Mouse (Mus musculus) midbrain, postnatal 0 days (tissue): ENCODE results near the gene Fbxw11. TPM values are rescaled to one million over a fixed set of nuclear protein-coding genes. Genes with fewer than 3 reads are reported as not detected.
A peak's percentile ranks its signal among the peaks of the same experiment; 100 is the strongest.

Experiments
- ATAC-seq: fragments of 200-750 bp; cut with Nextera tagmentation; 2 replicates; pipeline ENCODE4 v1.8.0; 2017; ENCODE audit warnings: moderate number of reproducible peaks, mild to moderate bottlenecking, moderate TSS enrichment, moderate library complexity; ENCODE audit not compliant: low FRiP score
- DNase-seq: peaks from one replicate; pipeline ENCODE4 v3.0.0-alpha.2; 2015; ENCODE audit warnings: low spot score
- H3K27ac ChIP-seq: fragments of 300-500 bp; sonication (generic); 2 replicates; pipeline ENCODE4 v1.5.1; 2014; ENCODE audit warnings: low read depth, mild to moderate bottlenecking, low read length, mixed read lengths
- H3K27me3 ChIP-seq: fragments of 300-500 bp; sonication (generic); 2 replicates; pipeline ENCODE4 v1.6.1; 2014; ENCODE audit warnings: low read length, control low read depth, mixed read lengths; ENCODE audit not compliant: insufficient read depth
- H3K36me3 ChIP-seq: fragments of 300-500 bp; sonication (generic); 2 replicates; pipeline ENCODE4 v1.6.1; 2014; ENCODE audit warnings: low read length, control low read depth, mixed read lengths; ENCODE audit not compliant: insufficient read depth
- H3K4me1 ChIP-seq: fragments of 300-500 bp; sonication (generic); 2 replicates; pipeline ENCODE4 v1.6.1; 2014; ENCODE audit warnings: mild to moderate bottlenecking, control low read depth, antibody characterized with exemption, low read length, mixed read lengths; ENCODE audit not compliant: insufficient read depth
- H3K4me2 ChIP-seq: fragments of 300-500 bp; sonication (generic); 2 replicates; pipeline ENCODE4 v1.6.1; 2014; ENCODE audit warnings: low read depth, mild to moderate bottlenecking, low read length, mixed read lengths; ENCODE audit not compliant: poor library complexity, severe bottlenecking
- H3K4me3 ChIP-seq: fragments of 300-500 bp; sonication (generic); 2 replicates; pipeline ENCODE4 v1.5.1; 2014; ENCODE audit warnings: low read depth, mild to moderate bottlenecking, low read length, moderate library complexity
- H3K9ac ChIP-seq: fragments of 300-500 bp; sonication (generic); replicated peaks from 2 replicates; pipeline ENCODE4 v1.6.1; 2014; ENCODE audit warnings: mild to moderate bottlenecking, low read length, moderate library complexity, mixed read lengths; ENCODE audit not compliant: poor library complexity, severe bottlenecking
- H3K9me3 ChIP-seq: fragments of 300-500 bp; sonication (generic); 2 replicates; pipeline ENCODE4 v1.6.1; 2016; ENCODE audit warnings: low read length, control low read depth
- CTCF ChIP-seq: IDR thresholded peaks from 2 replicates; pipeline ENCODE4 v1.5.1; 2016; ENCODE audit warnings: antibody characterized with exemption, mild to moderate bottlenecking
- WGBS: fragments of 180-500 bp; shearing (Covaris S2); extraction: QIAGEN DNeasy Blood & Tissue Kit; methylation state at CpG from one replicate; pipeline ENCODE4 v1.1.7; 2014; 5-methylcytosine and 5-hydroxymethylcytosine counted together
- polyA plus RNA-seq: library from polyadenylated mRNA; unstranded; fragments of >200 nt; fragmentation: Nextera tagmentation; extraction: Ambion mirVana; gene quantifications from 2 replicates; pipeline ENCODE4 v1.2.1, GENCODE M21; 2015
- total RNA-seq: library from RNA; depleted of rRNA; stranded (reverse); fragments of >200 nt; gene quantifications from 2 replicates; pipeline ENCODE4 v1.2.3, GENCODE M21; 2014; rRNA removed

The Fbxw11 gene
- total RNA-seq = 130 and 140 TPM in 2 replicates
- polyA plus RNA-seq = 97.1 and 100 TPM in 2 replicates

DNA sequence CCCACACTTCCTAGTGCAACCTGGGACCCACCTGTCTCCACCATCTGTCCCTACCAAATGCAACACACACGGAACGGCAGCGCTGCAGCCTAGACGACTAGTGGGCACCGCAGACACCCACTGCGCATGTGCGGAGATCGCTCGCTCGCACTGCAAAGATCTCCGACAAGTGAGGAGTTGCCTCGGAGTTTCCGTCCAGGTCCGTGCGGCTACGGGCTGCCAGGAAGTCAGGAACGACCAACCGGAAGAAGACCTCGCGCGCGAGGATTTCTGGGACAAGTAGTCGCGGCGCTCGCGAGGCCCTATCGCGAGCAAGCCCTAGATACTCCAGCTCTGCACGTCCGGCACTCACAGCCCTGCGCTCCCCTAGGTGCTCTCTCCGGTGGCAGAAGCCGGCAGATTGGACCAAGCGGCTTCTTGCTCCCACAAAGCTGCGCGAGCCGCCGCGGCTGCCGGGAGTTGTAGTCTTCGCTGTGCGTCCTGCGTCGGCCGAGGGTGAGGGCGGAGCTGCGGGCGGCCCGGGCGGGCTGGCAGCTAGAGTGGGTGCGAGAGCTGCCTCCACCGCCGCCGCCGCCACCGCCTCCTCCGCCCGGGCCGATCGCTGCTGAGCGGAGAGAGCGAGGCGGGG lies at the start of gene Fbxw11:
Gene Fbxw11 (plus strand): TSS at position 476 of the 628 bp plus-strand sequence.
- H3K9ac ChIP-seq = peak within 1 kb of the TSS; percentile 96
- H3K27ac ChIP-seq = peak within 1 kb of the TSS; percentile 93
- no peaks in the 10 kb centered on the region for H3K9me3 ChIP-seq
- ATAC-seq = peak; percentile 93
- no peak; the same call in 1 of the 2 replicates for TF ChIP-seq CTCF
- no peaks in the 10 kb centered on the region for H3K36me3 ChIP-seq
- H3K4me2 ChIP-seq = peak within 1 kb of the TSS; percentile 83
- H3K27me3 ChIP-seq = no peaks in the 10 kb centered on the region
- peak; percentile 99 for DNase-seq
- under 1% methylated on average over 47 of the region's 64 CpGs for WGBS
- peak within 1 kb of the TSS; percentile 99 for H3K4me3 ChIP-seq
- H3K4me1 ChIP-seq = peaks cover 7% of the 10 kb centered on the region; the same call in 1 of the 2 replicates

DNA sequence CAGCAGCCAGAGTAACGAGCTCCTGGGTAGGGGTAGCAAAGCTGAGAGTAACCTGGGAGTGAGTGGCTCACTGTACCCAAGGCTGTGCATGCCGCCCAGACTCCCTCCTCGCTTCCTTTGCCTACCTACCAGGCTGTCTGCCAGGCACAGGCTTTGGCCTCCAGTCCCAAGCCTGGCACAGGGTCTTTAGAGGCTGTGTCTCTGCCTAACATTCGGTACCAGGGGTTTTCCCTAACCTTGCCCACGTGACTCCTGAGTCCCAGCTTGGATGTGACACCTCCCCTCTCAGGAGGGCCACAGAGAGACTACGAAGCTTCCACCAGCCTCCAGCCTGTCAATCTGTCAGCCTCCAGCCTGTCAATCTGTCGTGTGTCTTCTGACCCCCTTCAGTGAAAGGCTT lies 49.4 kb upstream of the Fbxw11 start:
- Histone ChIP-seq H3K4me2 (no peak overlapping the region), H3K9me3 (no peaks in the 10 kb centered on the region), H3K27ac (no peak overlapping the region), H3K4me3 (no peak overlapping the region), H3K9ac (no peak overlapping the region), H3K27me3 (no peaks in the 10 kb centered on the region), H3K36me3 (no peaks in the 10 kb centered on the region), H3K4me1 (no peaks in the 10 kb centered on the region)
- 83% methylated on average over 7 of the region's 7 CpGs for WGBS
- no peak for TF ChIP-seq CTCF
- no peak for DNase-seq
- ATAC-seq = no peak

DNA sequence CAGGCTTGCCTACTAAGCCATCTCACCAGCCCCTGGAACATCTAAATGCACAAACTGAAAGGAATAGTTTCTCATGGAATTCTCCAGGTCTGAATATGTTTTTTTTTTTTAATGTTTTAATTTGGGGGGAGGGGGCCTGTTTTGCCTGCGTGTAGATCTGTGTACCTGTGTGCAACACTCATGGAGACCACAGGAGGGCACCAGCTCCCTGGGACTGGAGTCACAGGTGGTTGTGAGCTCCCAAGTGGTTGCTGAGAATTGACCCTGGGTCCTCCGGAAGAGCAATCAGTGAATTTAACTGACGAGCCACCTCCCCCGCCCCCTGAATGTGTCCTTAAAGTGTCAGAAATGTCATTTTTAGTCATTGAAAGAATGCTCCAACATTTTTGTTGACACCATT lies 48.4 kb upstream of the Fbxw11 start:
- ATAC-seq (no peak), DNase-seq (no peak)
- H3K9ac ChIP-seq = no peak overlapping the region
- H3K27ac ChIP-seq = no peak overlapping the region
- 99% methylated on average over 4 of the region's 4 CpGs for WGBS
- no peaks in the 10 kb centered on the region for H3K4me1 ChIP-seq
- H3K9me3 ChIP-seq = no peaks in the 10 kb centered on the region
- TF ChIP-seq CTCF = peak; percentile 41
- H3K36me3 ChIP-seq = peaks cover 3% of the 10 kb centered on the region; the same call in 1 of the 2 replicates
- no peak overlapping the region for H3K4me3 ChIP-seq
- H3K27me3 ChIP-seq = no peaks in the 10 kb centered on the region
- no peak overlapping the region for H3K4me2 ChIP-seq

DNA sequence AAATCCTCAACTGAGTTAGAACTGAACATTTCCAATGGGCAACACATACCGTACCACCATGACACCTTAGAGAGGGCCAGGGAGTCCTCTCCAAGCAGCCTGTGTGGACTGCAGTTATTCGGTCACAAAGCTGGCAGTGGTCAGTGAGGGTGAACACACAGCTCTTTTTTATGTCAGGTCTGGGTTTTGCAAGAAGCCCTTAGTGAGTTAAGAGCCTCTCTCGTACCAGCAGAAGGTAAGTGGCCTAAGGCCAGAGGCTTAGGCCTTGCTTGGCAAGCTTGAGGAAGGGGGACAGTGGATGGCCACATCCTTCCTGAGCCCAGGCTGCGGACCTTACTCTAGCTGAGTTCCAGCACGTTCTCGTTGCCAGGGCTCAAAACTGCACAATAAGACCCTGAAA lies 42.2 kb upstream of the Fbxw11 start:
- Histone ChIP-seq H3K27ac (no peak overlapping the region), H3K9ac (no peak overlapping the region), H3K4me3 (no peak overlapping the region), H3K9me3 (no peaks in the 10 kb centered on the region), H3K4me1 (no peaks in the 10 kb centered on the region), H3K36me3 (peaks cover 3% of the 10 kb centered on the region; the same call in 1 of the 2 replicates), H3K27me3 (no peaks in the 10 kb centered on the region), H3K4me2 (no peak overlapping the region)
- WGBS = 87% methylated on average over 6 of the region's 6 CpGs
- TF ChIP-seq CTCF = no peak
- no peak for DNase-seq
- ATAC-seq = no peak

DNA sequence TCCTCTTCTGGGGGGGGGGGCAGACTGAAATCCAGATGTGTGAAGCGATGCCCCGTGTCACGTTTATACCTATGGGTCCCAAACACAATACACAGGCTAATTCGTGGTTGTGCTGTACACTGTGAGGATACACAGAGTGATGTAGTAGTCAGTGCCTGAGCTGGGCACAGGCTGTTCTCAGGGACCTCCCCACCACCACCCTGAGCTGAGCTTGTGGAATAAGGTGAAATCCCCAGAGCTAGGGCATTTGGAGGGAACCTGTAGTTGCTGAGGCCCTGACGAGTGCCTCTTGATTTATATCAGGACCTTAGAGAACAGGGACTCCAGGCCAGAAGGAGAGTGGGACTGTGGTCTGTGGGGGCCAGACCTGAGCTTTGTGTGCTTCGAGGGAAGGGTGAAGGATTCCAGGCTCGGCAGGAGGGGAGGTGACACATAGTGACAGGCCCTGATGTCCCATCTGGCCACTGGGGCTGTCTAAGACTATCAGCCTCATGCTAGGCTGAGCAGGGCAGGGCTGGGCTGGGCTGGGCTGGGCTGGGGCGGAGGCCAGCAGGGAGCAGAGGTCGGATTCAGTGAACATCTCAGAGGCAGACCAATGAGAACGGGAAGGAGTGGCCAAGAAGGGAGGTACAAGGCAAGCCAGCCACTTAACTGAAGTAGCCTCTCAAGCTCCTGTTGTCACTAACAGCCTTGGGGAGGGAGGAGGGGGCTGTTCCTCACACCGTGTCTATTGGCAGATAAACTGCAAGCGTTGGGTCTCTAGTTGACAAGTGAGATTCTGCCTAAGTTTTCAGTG lies 40.8 kb upstream of the Fbxw11 start:
- ATAC-seq (no peak), DNase-seq (no peak)
- WGBS = 45% methylated on average over 12 of the region's 12 CpGs
- no peak for TF ChIP-seq CTCF
- Histone ChIP-seq H3K9ac (no peak overlapping the region), H3K27me3 (no peaks in the 10 kb centered on the region), H3K27ac (no peak overlapping the region), H3K9me3 (no peaks in the 10 kb centered on the region), H3K4me1 (no peaks in the 10 kb centered on the region), H3K36me3 (peaks cover 3% of the 10 kb centered on the region; the same call in 1 of the 2 replicates), H3K4me3 (no peak overlapping the region), H3K4me2 (no peak overlapping the region)

DNA sequence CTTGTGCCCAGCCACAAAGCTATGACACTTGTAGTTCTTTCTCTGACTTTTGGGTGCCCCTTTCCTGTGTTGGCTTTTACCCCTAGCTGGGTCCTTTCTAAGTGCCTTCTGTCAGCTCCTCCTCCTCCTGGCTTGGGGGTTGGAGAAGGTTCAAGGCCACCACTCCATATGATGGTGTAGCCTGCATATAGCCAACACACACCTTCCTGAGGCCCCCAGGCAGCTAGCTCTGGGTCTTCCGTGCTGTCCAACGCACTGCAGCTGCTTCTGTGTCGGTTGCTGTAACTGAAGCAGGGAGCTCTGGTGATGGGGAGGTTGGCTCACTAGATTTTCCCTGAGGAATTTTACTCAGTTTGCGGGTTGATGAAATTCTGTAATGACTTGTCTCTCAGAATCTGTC lies 37.9 kb upstream of the Fbxw11 start:
- Histone ChIP-seq H3K4me2 (no peak overlapping the region), H3K9ac (no peak overlapping the region), H3K36me3 (no peaks in the 10 kb centered on the region), H3K27me3 (no peaks in the 10 kb centered on the region), H3K4me1 (no peaks in the 10 kb centered on the region), H3K9me3 (no peaks in the 10 kb centered on the region), H3K27ac (no peak overlapping the region), H3K4me3 (no peak overlapping the region)
- no peak for TF ChIP-seq CTCF
- WGBS = 58% methylated on average over 4 of the region's 4 CpGs
- DNase-seq (no peak), ATAC-seq (no peak)
